Mouse (Mus musculus) liver, embryonic 14.5 days (tissue): ENCODE measurements at regions not wholly inside any gene's neighbourhood (a gene's known extent, or its start where the extent isn't known, plus 50 kb on each side); places are given as distances from the start of the nearest gene placed in this dataset.

Experiments
- ATAC-seq: fragments of 200-750 bp; cut with Nextera tagmentation; 2 replicates; pipeline ENCODE4 v1.8.0; 2017; ENCODE audit warnings: moderate number of reproducible peaks, mild to moderate bottlenecking, moderate library complexity; ENCODE audit not compliant: insufficient read depth
- DNase-seq, 3 experiments: peaks; one replicate each; pipeline ENCODE4 v3.0.0-alpha.2; 2012 to 2013; ENCODE audit warnings: low read depth in 3 of 3, low spot score in 3 of 3
- H3K27ac ChIP-seq: fragments of 300-500 bp; sonication (generic); 2 replicates; pipeline ENCODE4 v1.5.1; 2014; ENCODE audit warnings: moderate library complexity, mild to moderate bottlenecking, control low read depth, inconsistent platforms
- H3K27me3 ChIP-seq: fragments of 300-500 bp; sonication (generic); 2 replicates; pipeline ENCODE4 v1.6.1; 2014; ENCODE audit warnings: mild to moderate bottlenecking, low read length, moderate library complexity; ENCODE audit not compliant: control insufficient read depth, insufficient read depth
- H3K36me3 ChIP-seq: fragments of 300-500 bp; sonication (generic); replicated peaks from 2 replicates; pipeline ENCODE4 v1.6.1; 2014; ENCODE audit warnings: low read depth; ENCODE audit not compliant: control insufficient read depth, insufficient read depth
- H3K4me1 ChIP-seq, 2 experiments: fragments of 200-500 bp in 1 of 2; fragments of 300-500 bp in 1 of 2; sonication (generic) in 1 of 2; replicated peaks; 2 replicates each; pipeline ENCODE4 v1.6.1; 2012 to 2014; ENCODE audit warnings: antibody characterized with exemption in 1 of 2, inconsistent platforms in 1 of 2, low read length in 1 of 2; ENCODE audit not compliant: control insufficient read depth in 2 of 2, insufficient read depth in 2 of 2
- H3K4me2 ChIP-seq: fragments of 300-500 bp; sonication (generic); 2 replicates; pipeline ENCODE4 v1.6.1; 2014; ENCODE audit warnings: low read depth, mild to moderate bottlenecking, control low read depth, moderate library complexity
- H3K4me3 ChIP-seq, 2 experiments: fragments of 200-500 bp in 1 of 2; fragments of 300-500 bp in 1 of 2; sonication (generic) in 1 of 2; 2 replicates each; pipeline ENCODE4 v1.5.1; 2012 to 2014; ENCODE audit warnings: low read depth in 2 of 2, low read length in 2 of 2, mild to moderate bottlenecking in 2 of 2, control low read depth in 1 of 2, inconsistent platforms in 1 of 2, moderate library complexity in 1 of 2; ENCODE audit not compliant: insufficient read depth in 1 of 2
- H3K9ac ChIP-seq: fragments of 300-500 bp; sonication (generic); replicated peaks from 2 replicates; pipeline ENCODE4 v1.6.1; 2014; ENCODE audit warnings: mild to moderate bottlenecking, control low read depth, moderate library complexity
- H3K9me3 ChIP-seq: fragments of 300-500 bp; sonication (generic); 2 replicates; pipeline ENCODE4 v1.6.1; 2016; ENCODE audit warnings: low read length, mixed read lengths; ENCODE audit not compliant: control insufficient read depth
- CTCF ChIP-seq: IDR thresholded peaks from 2 replicates; pipeline ENCODE4 v1.5.1; 2016; ENCODE audit warnings: antibody characterized with exemption, low read depth, control low read depth
- EP300 ChIP-seq: IDR thresholded peaks from 2 replicates; pipeline ENCODE4 v1.6.1; 2016; ENCODE audit warnings: antibody characterized with exemption, low read depth
- WGBS: fragments of 180-500 bp; shearing (Covaris S2); extraction: QIAGEN DNeasy Blood & Tissue Kit; methylation state at CpG from one replicate; pipeline ENCODE4 v1.1.7; 2014; ENCODE audit not compliant: insufficient replicate concordance; 5-methylcytosine and 5-hydroxymethylcytosine counted together

- TF ChIP-seq CTCF (no peak), EP300 (no peak)
- Histone ChIP-seq H3K4me2 (no peak overlapping the region), H3K27me3 (no peaks in the 10 kb centered on the region), H3K9me3 (no peaks in the 10 kb centered on the region), H3K36me3 (no peaks in the 10 kb centered on the region), H3K27ac (no peak overlapping the region), H3K4me1 (no peaks in the 10 kb centered on the region), H3K9ac (no peak overlapping the region), H3K4me3 (no peak overlapping the region)
- DNase-seq = no peak
- ATAC-seq = no peak
- WGBS = 58% methylated on average over 1 of the region's 1 CpGs
Measured at GRCm38 (mm10) chr14:100864164-100864563, 336.0 kb downstream of the Prr30 start.

- ATAC-seq = no peak
Measured at GRCm38 (mm10) chr14:100842828-100843227, 357.3 kb downstream of the Prr30 start.

More at GRCm38 (mm10) chr14:100842828-100843227, 357.3 kb downstream of the Prr30 start:
- Histone ChIP-seq H3K4me3 (no peak overlapping the region), H3K27ac (no peak overlapping the region), H3K4me2 (no peak overlapping the region), H3K9me3 (no peaks in the 10 kb centered on the region), H3K36me3 (no peaks in the 10 kb centered on the region), H3K4me1 (no peaks in the 10 kb centered on the region), H3K9ac (no peak overlapping the region), H3K27me3 (no peaks in the 10 kb centered on the region)
- no peak for TF ChIP-seq EP300
- TF ChIP-seq CTCF = no peak
- 58% methylated on average over 3 of the region's 3 CpGs for WGBS
- DNase-seq = no peak
